Mouse (Mus musculus): ENCODE measurements around the gene Pbx1.

DNA sequence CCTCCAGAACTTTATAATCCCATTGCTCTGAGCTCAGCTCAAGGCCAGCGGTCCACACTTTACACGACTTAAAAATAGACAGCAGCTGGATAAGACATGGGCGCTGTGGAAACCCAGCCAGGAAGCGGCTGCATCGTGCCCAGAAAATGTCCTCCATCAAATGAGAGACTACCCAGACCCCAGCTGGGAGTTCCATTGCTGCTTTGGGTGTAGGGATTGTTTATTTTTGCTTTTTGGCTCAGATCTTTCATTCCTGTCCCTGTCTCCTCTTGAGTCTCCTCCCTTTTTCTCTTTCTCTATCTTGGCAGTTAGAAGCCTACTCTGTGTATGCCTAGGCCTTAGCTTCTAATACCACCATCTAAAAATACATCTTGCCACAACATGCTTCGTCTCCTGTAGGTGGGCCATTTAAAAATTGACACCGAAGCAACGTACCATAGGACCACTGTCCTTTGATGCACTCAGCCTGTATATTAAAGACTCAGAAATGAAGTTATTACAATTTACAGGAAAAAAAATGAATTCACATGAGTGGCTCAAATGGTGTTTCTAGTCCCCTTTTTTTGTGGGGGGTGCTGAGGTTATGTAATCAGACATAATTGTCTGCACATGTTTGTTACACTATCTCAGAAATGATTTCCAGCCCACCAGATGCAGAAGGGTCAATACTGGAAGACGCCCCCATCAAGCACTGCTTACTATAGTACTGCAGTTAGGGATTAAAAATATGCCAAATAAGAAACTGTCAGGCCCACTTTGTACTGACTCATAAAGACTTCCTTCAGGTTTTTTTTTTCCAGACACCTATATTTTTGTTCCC, 251.2 kb downstream of the Pbx1 start:
- TF ChIP-seq CTCF (IDR thresholded peaks at IDR 0.05; ENCODE audit: extremely low read depth, insufficient read length, insufficient replicate concordance, low read depth, low read length) (no peak), POLR2A (IDR thresholded peaks at IDR 0.05; ENCODE audit: low read depth, low read length) (no peak)

All from small intestine, adult 2 months (tissue).